Mouse (Mus musculus): Measurements from ENCODE around the gene Cobll1.

DNA sequence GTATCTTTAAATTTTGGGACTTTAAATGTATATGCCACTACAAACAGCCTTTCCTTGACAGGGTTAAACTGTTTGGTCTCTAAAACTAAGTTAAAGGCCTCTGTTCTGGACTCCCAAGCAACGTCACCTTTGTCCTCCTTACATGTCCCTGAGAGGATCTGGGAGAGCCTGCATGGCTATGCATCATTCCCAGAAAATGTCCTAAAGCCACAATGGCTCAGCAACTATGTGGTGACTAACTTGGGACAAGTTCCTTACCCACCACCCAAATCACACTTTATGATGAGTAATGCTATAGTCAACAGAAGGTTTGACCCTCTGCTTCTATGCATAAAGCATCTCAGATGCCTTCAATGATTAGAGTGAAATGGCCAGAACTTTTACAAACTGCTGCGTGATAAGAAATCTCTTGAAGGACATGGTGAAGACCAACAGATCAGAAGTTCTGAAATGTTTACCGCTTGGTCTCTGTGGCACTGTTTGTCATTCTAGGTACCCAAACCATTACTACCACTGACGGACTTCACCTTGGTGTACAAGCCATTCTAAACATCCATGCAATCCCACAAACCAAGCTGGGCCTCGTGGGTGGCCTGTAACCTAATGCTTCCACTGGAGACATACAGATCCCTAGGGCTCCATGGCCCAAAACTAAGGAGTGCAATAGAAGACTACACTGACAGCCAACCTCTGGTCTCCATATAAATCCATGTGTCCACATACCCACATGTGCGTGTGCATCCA is 11.9 kb downstream of the Cobll1 start:
- TF ChIP-seq POLR2A (IDR thresholded peaks at IDR 0.05; ENCODE audit: borderline replicate concordance, extremely low read depth, low read depth, low read length) (no peak), CTCF (IDR thresholded peaks at IDR 0.05; ENCODE audit: insufficient read depth, low read length) (no peak)

All from lung, adult 2 months (tissue).